Mouse (Mus musculus) liver, postnatal 0 days (tissue): ENCODE results near the gene Trim75.

Experiments
- CTCF ChIP-seq: sonication (generic); IDR thresholded peaks from 2 replicates; pipeline ENCODE4 v1.5.1; 2016; ENCODE audit warnings: antibody characterized with exemption, low read depth
- EP300 ChIP-seq: IDR thresholded peaks from 2 replicates; pipeline ENCODE4 v1.6.1; 2016; ENCODE audit warnings: antibody characterized with exemption, low read depth, mild to moderate bottlenecking

GRCm38 (mm10) chr8:65033056-65033455, 45.4 kb upstream of the Trim75 start:
- TF ChIP-seq CTCF = no peak
- no peak for TF ChIP-seq EP300
